Mouse (Mus musculus): ENCODE results near the gene Ppp2r2c. TPM values are rescaled to one million over a fixed set of nuclear protein-coding genes. Genes with fewer than 3 reads are reported as not detected.

Gene Ppp2r2c
- polyA plus RNA-seq, 1 experiment from 2014 or later, result 61.1 TPM

- Histone ChIP-seq H3K4me3 (ENCODE audit: low read depth, low read length) (no peak overlapping the region), H3K36me3 (ENCODE audit: control insufficient read depth, insufficient read depth, low read length) (no peaks in the 10 kb centered on the region), H3K27ac (ENCODE audit: low read length) (no peak overlapping the region), H3K27me3 (ENCODE audit: control insufficient read depth, insufficient read depth, low read depth, low read length) (no peaks in the 10 kb centered on the region), H3K4me2 (ENCODE audit: low read length) (no peak overlapping the region), H3K9ac (ENCODE audit: low read depth, low read length) (no peak overlapping the region), H3K9me3 (replicated peaks; ENCODE audit: control insufficient read depth, low read length, poor library complexity, severe bottlenecking) (no peaks in the 10 kb centered on the region), H3K4me1 (ENCODE audit: control insufficient read depth, insufficient read depth, low read length) (peaks cover 12% of the 10 kb centered on the region)
- 85% methylated on average over 1 of the region's 1 CpGs for WGBS
- no peak for ATAC-seq
Observed at GRCm38 (mm10) chr5:36921871-36922270, 53.6 kb downstream of the Ppp2r2c start.

DNA sequence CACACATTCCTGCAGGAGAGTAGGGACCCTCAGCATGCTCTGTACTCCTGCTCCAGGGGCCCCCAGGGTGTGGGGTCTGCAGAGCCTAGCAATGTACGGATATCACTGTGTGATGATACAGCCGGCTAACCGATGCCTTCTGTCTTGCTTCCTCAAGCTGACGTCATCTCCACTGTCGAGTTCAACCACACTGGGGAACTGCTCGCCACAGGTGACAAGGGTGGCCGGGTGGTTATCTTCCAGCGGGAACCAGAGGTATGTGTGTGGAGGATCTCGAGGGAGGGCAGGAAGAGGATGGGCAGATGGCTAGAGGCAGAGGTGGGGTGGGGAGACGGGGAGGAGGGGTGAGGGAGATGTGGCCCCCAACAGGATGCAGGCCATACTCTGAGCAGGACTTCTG, 54.5 kb downstream of the Ppp2r2c start:
- H3K36me3 ChIP-seq (ENCODE audit: control insufficient read depth, insufficient read depth, low read length), result peaks cover 4% of the 10 kb centered on the region
- no peaks in the 10 kb centered on the region for H3K9me3 ChIP-seq (replicated peaks; ENCODE audit: control insufficient read depth, low read length, poor library complexity, severe bottlenecking)
- H3K9ac ChIP-seq (ENCODE audit: low read depth, low read length), result no peak overlapping the region
- H3K4me2 ChIP-seq (ENCODE audit: low read length), result no peak overlapping the region
- ATAC-seq, result no peak
- H3K4me1 ChIP-seq (ENCODE audit: control insufficient read depth, insufficient read depth, low read length), result peaks cover 12% of the 10 kb centered on the region
- WGBS, result 83% methylated on average over 10 of the region's 10 CpGs
- H3K27me3 ChIP-seq (ENCODE audit: control insufficient read depth, insufficient read depth, low read depth, low read length), result no peaks in the 10 kb centered on the region
- H3K4me3 ChIP-seq (ENCODE audit: low read depth, low read length), result no peak overlapping the region
- H3K27ac ChIP-seq (ENCODE audit: low read length), result no peak overlapping the region; the same call in 1 of the 2 replicates

DNA sequence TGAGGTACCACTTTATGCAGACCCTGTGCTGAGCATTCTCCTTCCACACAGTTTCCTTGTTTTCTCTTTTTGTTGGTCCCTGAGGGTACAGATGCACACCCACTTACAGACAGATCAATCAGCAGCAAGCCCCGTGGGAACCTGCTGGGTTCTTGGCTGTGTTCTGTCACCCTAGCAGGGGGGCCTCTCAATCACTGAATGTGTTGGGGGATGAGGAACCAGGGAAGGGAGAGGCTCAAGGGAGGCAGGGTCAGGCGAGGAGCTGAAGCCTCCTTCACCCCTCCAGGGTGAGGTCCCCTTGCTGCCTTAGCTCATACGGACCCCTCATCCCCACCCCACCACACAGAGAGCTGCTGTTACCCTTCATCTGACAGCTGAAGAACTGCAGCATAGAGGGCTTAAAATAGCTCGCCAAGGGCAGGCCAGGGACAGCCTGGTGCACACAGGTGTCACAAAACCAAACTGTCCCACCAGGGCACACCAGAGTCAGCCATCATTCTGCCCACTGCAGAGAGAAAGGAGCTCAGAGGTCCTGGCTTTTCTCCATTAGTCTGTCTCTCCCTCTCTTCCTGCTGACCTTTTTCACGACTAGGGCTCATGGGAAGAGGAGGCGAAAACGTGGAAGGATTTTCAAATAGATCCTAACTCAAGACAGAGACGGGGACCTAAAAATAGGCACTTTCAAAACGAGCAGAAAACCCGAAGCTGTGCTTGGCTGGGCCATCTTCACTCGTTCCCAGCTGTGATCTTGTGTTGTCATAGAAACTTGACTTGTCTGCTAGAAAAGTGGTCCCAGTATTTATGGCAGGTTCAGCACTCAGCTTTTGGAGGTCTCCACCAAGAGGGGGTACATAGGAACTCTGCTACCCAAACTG, 55.8 kb downstream of the Ppp2r2c start:
- ATAC-seq, result 0 out of 2 replicates have a peak, but pooled peaks have one; percentile 22
- WGBS, result 36% methylated on average over 11 of the region's 11 CpGs
- Histone ChIP-seq H3K27me3 (ENCODE audit: control insufficient read depth, insufficient read depth, low read depth, low read length) (no peaks in the 10 kb centered on the region), H3K36me3 (ENCODE audit: control insufficient read depth, insufficient read depth, low read length) (peaks cover 16% of the 10 kb centered on the region), H3K4me2 (ENCODE audit: low read length) (no peak overlapping the region; the same call in 1 of the 2 replicates), H3K4me1 (ENCODE audit: control insufficient read depth, insufficient read depth, low read length) (peaks cover 8% of the 10 kb centered on the region), H3K4me3 (ENCODE audit: low read depth, low read length) (no peak overlapping the region), H3K9me3 (replicated peaks; ENCODE audit: control insufficient read depth, low read length, poor library complexity, severe bottlenecking) (no peaks in the 10 kb centered on the region), H3K9ac (ENCODE audit: low read depth, low read length) (no peak overlapping the region), H3K27ac (ENCODE audit: low read length) (peak overlapping the region; percentile 80)

DNA sequence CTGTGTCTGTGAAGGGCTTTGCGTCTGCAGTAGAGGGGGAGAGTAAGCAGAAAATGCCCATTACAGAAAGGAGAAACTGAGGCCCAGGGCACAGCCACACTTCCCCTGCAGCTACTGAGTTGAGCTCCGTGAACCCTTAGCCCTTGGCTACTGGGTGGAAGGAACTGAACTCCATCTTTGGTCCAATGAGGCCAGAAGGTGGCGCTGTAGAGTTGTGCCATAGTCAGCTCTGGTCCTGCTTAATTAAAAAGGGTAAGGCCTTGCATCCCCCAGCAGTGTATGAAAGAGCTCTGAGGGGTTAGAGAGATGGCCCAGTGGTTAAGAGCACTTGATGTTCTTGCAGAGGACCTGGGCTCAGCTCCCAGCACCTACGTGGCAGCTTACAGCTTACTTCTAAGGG, 60.4 kb downstream of the Ppp2r2c start:
- 53% methylated on average over 4 of the region's 4 CpGs for whole genome bisulfite sequencing
- Histone ChIP-seq H3K9ac (ENCODE audit: low read depth, low read length) (no peak overlapping the region), H3K4me3 (ENCODE audit: low read depth, low read length) (no peak overlapping the region), H3K36me3 (ENCODE audit: control insufficient read depth, insufficient read depth, low read length) (peaks cover 20% of the 10 kb centered on the region), H3K27ac (ENCODE audit: low read length) (no peak overlapping the region), H3K27me3 (ENCODE audit: control insufficient read depth, insufficient read depth, low read depth, low read length) (no peaks in the 10 kb centered on the region), H3K4me2 (ENCODE audit: low read length) (no peak overlapping the region), H3K4me1 (ENCODE audit: control insufficient read depth, insufficient read depth, low read length) (peaks cover 5% of the 10 kb centered on the region), H3K9me3 (replicated peaks; ENCODE audit: control insufficient read depth, low read length, poor library complexity, severe bottlenecking) (no peaks in the 10 kb centered on the region)
- no peak for ATAC-seq

GRCm38 (mm10) chr5:36929376-36929775, 61.1 kb downstream of the Ppp2r2c start:
- H3K9ac ChIP-seq (ENCODE audit: low read depth, low read length), result no peak overlapping the region
- ATAC-seq, result no peak
- no peaks in the 10 kb centered on the region for H3K9me3 ChIP-seq (replicated peaks; ENCODE audit: control insufficient read depth, low read length, poor library complexity, severe bottlenecking)
- no peak overlapping the region for H3K4me2 ChIP-seq (ENCODE audit: low read length)
- H3K27me3 ChIP-seq (ENCODE audit: control insufficient read depth, insufficient read depth, low read depth, low read length), result no peaks in the 10 kb centered on the region
- 84% methylated on average over 3 of the region's 3 CpGs for WGBS
- H3K4me3 ChIP-seq (ENCODE audit: low read depth, low read length), result no peak overlapping the region
- no peak overlapping the region for H3K27ac ChIP-seq (ENCODE audit: low read length)
- no peaks in the 10 kb centered on the region for H3K4me1 ChIP-seq (ENCODE audit: control insufficient read depth, insufficient read depth, low read length)
- peaks cover 20% of the 10 kb centered on the region for H3K36me3 ChIP-seq (ENCODE audit: control insufficient read depth, insufficient read depth, low read length)

DNA sequence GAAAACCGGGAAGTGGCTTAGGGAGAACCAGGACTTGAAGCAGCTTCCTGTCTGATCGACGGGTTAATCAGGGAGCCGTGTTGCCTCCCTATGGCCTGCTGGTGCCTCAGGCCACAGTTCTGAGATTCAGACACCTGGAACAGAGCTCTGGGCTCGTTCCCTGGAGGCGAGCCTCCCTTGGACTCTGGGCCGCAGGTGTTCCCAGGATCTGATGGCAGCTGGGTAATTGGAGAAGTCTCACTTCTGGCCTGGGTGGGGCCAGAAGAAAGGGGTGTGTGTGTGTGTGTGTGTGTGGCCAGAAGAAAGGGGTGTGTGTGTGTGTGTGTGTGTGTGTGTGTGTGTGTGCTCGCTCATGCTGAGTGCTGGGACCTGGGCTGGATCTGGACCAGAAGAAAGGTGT, 65.1 kb downstream of the Ppp2r2c start:
- WGBS, result 61% methylated on average over 8 of the region's 8 CpGs
- Histone ChIP-seq H3K9me3 (replicated peaks; ENCODE audit: control insufficient read depth, low read length, poor library complexity, severe bottlenecking) (no peaks in the 10 kb centered on the region), H3K4me3 (ENCODE audit: low read depth, low read length) (no peak overlapping the region), H3K36me3 (ENCODE audit: control insufficient read depth, insufficient read depth, low read length) (peaks cover 10% of the 10 kb centered on the region), H3K9ac (ENCODE audit: low read depth, low read length) (no peak overlapping the region), H3K27me3 (ENCODE audit: control insufficient read depth, insufficient read depth, low read depth, low read length) (no peaks in the 10 kb centered on the region), H3K4me1 (ENCODE audit: control insufficient read depth, insufficient read depth, low read length) (peaks cover 19% of the 10 kb centered on the region), H3K4me2 (ENCODE audit: low read length) (no peak overlapping the region), H3K27ac (ENCODE audit: low read length) (no peak overlapping the region)
- no peak for ATAC-seq

GRCm38 (mm10) chr5:36935486-36936473, 67.5 kb downstream of the Ppp2r2c start:
- Histone ChIP-seq H3K36me3 (ENCODE audit: control insufficient read depth, insufficient read depth, low read length) (peaks cover 4% of the 10 kb centered on the region; the same call in 1 of the 2 replicates), H3K4me2 (ENCODE audit: low read length) (no peak overlapping the region), H3K4me3 (ENCODE audit: low read depth, low read length) (no peak overlapping the region)

GRCm38 (mm10) chr5:36936548-36936947, 68.2 kb downstream of the Ppp2r2c start:
- Histone ChIP-seq H3K27ac (ENCODE audit: low read length) (peak overlapping the region; percentile 82), H3K36me3 (ENCODE audit: control insufficient read depth, insufficient read depth, low read length) (peaks cover 1% of the 10 kb centered on the region; the same call in 1 of the 2 replicates), H3K9ac (ENCODE audit: low read depth, low read length) (no peak overlapping the region), H3K9me3 (replicated peaks; ENCODE audit: control insufficient read depth, low read length, poor library complexity, severe bottlenecking) (no peaks in the 10 kb centered on the region), H3K4me1 (ENCODE audit: control insufficient read depth, insufficient read depth, low read length) (peaks cover 19% of the 10 kb centered on the region), H3K4me2 (ENCODE audit: low read length) (no peak overlapping the region), H3K27me3 (ENCODE audit: control insufficient read depth, insufficient read depth, low read depth, low read length) (no peaks in the 10 kb centered on the region), H3K4me3 (ENCODE audit: low read depth, low read length) (no peak overlapping the region)
- 75% methylated on average over 7 of the region's 7 CpGs for WGBS
- ATAC-seq, result peak; percentile 8; the same call in 1 of the 2 replicates

More at GRCm38 (mm10) chr5:36935486-36936473, 67.5 kb downstream of the Ppp2r2c start:
- Histone ChIP-seq H3K27me3 (ENCODE audit: control insufficient read depth, insufficient read depth, low read depth, low read length) (no peaks in the 10 kb centered on the region), H3K9me3 (replicated peaks; ENCODE audit: control insufficient read depth, low read length, poor library complexity, severe bottlenecking) (no peaks in the 10 kb centered on the region), H3K4me1 (ENCODE audit: control insufficient read depth, insufficient read depth, low read length) (peaks cover 19% of the 10 kb centered on the region), H3K9ac (ENCODE audit: low read depth, low read length) (no peak overlapping the region), H3K27ac (ENCODE audit: low read length) (peak overlapping the region; percentile 82)
- ATAC-seq, result peak; percentile 86
- 43% methylated on average over 17 of the region's 17 CpGs for WGBS
